ENCODE assay signal across 8 mouse cellular contexts in genomic region chr13:60685216-60685615, GRCm38 (mm10).
DNase-seq lines count a peak whose midpoint lies in the region; ATAC-seq and TF ChIP-seq lines count a peak whose summit lies in the region.

No protein-coding gene starts in this region.

- H3K4me1 ChIP-seq in lung, postnatal 0 days (ENCODE audit: insufficient read depth, low read depth, low read length) = peaks cover 41% of the 10 kb centered on the region
- peaks cover 34% of the 10 kb centered on the region for H3K4me1 ChIP-seq in lung, adult 2 months (ENCODE audit: control insufficient read depth, insufficient read depth, low read length)
- H3K4me1 ChIP-seq in heart, embryonic 13.5 days = peaks cover 47% of the 10 kb centered on the region
- peaks cover 42% of the 10 kb centered on the region for H3K4me1 ChIP-seq in liver, postnatal 0 days (ENCODE audit: insufficient read depth)

- no peak for TF ChIP-seq POLR2A in lung, adult 2 months (IDR thresholded peaks at IDR 0.05; ENCODE audit: borderline replicate concordance, extremely low read depth, low read depth, low read length)

- no peak for TF ChIP-seq EP300 in lung, postnatal 0 days (IDR thresholded peaks at IDR 0.05)
- no peak for TF ChIP-seq EP300 in liver, postnatal 0 days (IDR thresholded peaks at IDR 0.05; ENCODE audit: low read depth)

- H3K9ac ChIP-seq in lung, postnatal 0 days (replicated peaks; ENCODE audit: low read depth) = no peak overlapping the region
- no peak overlapping the region for H3K9ac ChIP-seq in heart, embryonic 13.5 days
- no peak overlapping the region; the same call in 1 of the 2 replicates for H3K9ac ChIP-seq in liver, postnatal 0 days (replicated peaks)

- no peaks in the 10 kb centered on the region for H3K36me3 ChIP-seq in lung, postnatal 0 days (ENCODE audit: insufficient read depth, low read length)
- no peaks in the 10 kb centered on the region for H3K36me3 ChIP-seq in heart, embryonic 13.5 days
- H3K36me3 ChIP-seq in liver, postnatal 0 days (replicated peaks; ENCODE audit: insufficient read depth, low read length) = no peaks in the 10 kb centered on the region; the same call in 1 of the 2 replicates

- H3K27me3 ChIP-seq in lung, postnatal 0 days (replicated peaks; ENCODE audit: insufficient read depth, low read length) = no peaks in the 10 kb centered on the region
- H3K27me3 ChIP-seq in heart, embryonic 13.5 days (replicated peaks) = no peaks in the 10 kb centered on the region
- H3K27me3 ChIP-seq in liver, postnatal 0 days (ENCODE audit: insufficient read depth, low read length) = no peaks in the 10 kb centered on the region

- DNase-seq in cerebellum, postnatal 36 days = no peak
- peak; percentile 63 for DNase-seq in lung, postnatal 0 days (ENCODE audit: low spot score)
- no peak for DNase-seq in lung, adult 2 months
- no peak for DNase-seq in liver, postnatal 0 days
- no peak for DNase-seq in ovary, postnatal 36 days (ENCODE audit: low spot score)
- DNase-seq in B cell, adult 2 months = no peak

- no peak overlapping the region for H3K4me3 ChIP-seq in lung, postnatal 0 days (ENCODE audit: low read depth, low read length)
- no peak overlapping the region for H3K4me3 ChIP-seq in lung, adult 2 months (replicated peaks; ENCODE audit: extremely low read depth, low read depth, low read length)
- H3K4me3 ChIP-seq in heart, embryonic 13.5 days = no peak overlapping the region
- H3K4me3 ChIP-seq in liver, postnatal 0 days (ENCODE audit: low read depth, low read length) = no peak overlapping the region

- 0 out of 2 replicates have a peak, but pooled peaks have one; percentile 4 for ATAC-seq in cerebellum, adult (ENCODE audit: insufficient number of reproducible peaks, low FRiP score, low TSS enrichment)
- no peak for ATAC-seq in lung, postnatal 0 days
- no peak for ATAC-seq in heart, embryonic 13.5 days (ENCODE audit: extremely low read depth, insufficient number of reproducible peaks, low FRiP score, low TSS enrichment)
- ATAC-seq in liver, postnatal 0 days = peak; percentile 18; the same call in 1 of the 2 replicates

- 46% methylated on average over 6 of the region's 6 CpGs for WGBS in lung, postnatal 0 days
- 58% methylated on average over 6 of the region's 6 CpGs for WGBS in lung, adult 2 months
- 61% methylated on average over 6 of the region's 6 CpGs for WGBS in heart, embryonic 13.5 days
- WGBS in liver, postnatal 0 days (ENCODE audit: insufficient replicate concordance) = 76% methylated on average over 6 of the region's 6 CpGs

- no peaks in the 10 kb centered on the region for H3K9me3 ChIP-seq in lung, postnatal 0 days (ENCODE audit: low read length)
- no peaks in the 10 kb centered on the region for H3K9me3 ChIP-seq in heart, embryonic 13.5 days
- H3K9me3 ChIP-seq in liver, postnatal 0 days (ENCODE audit: low read length) = 0 out of 2 replicates have a peak, but pooled peaks cover 2% of the 10 kb centered on the region

- H3K27ac ChIP-seq in lung, postnatal 0 days (ENCODE audit: low read length) = peak overlapping the region; percentile 80
- H3K27ac ChIP-seq in heart, embryonic 13.5 days (replicated peaks) = peak overlapping the region; percentile 70
- H3K27ac ChIP-seq in liver, postnatal 0 days (ENCODE audit: low read depth) = peak overlapping the region; percentile 69

- H3K4me2 ChIP-seq in lung, postnatal 0 days (replicated peaks; ENCODE audit: low read depth, low read length) = no peak overlapping the region
- no peak overlapping the region for H3K4me2 ChIP-seq in heart, embryonic 13.5 days
- no peak overlapping the region for H3K4me2 ChIP-seq in liver, postnatal 0 days (ENCODE audit: low read depth, low read length)

- TF ChIP-seq CTCF in lung, postnatal 0 days (IDR thresholded peaks at IDR 0.05) = no peak; the same call in 1 of the 2 replicates
- TF ChIP-seq CTCF in lung, adult 2 months (IDR thresholded peaks at IDR 0.05; ENCODE audit: insufficient read depth, low read length) = no peak
- no peak for TF ChIP-seq CTCF in liver, postnatal 0 days (IDR thresholded peaks at IDR 0.05; ENCODE audit: low read depth)

Comparison
In these comparisons a context has a peak if more than half of its experiments do, and no peak if none do; other contexts are left out.
1. ATAC-seq: peak in cerebellum, adult (single experiment) and liver, postnatal 0 days (single experiment); none in lung, postnatal 0 days (single experiment) and heart, embryonic 13.5 days (single experiment).
2. Peak in every context shown above with its lines, with median percentiles within 50 percentile points of each other: H3K27ac ChIP-seq.